Mouse (Mus musculus): Measurements from ENCODE around the gene Itgad.

Itgad gene

GRCm38 (mm10) chr7:128180126-128180525 is 25.9 kb downstream of the Itgad start:
- no peak for DNase-seq (ENCODE audit: low spot score in 2 of 2)

- DNase-seq (ENCODE audit: low spot score in 2 of 2): no peak
These were observed 26.4 kb downstream of the Itgad start for GRCm38 (mm10) chr7:128180546-128180945.

DNA sequence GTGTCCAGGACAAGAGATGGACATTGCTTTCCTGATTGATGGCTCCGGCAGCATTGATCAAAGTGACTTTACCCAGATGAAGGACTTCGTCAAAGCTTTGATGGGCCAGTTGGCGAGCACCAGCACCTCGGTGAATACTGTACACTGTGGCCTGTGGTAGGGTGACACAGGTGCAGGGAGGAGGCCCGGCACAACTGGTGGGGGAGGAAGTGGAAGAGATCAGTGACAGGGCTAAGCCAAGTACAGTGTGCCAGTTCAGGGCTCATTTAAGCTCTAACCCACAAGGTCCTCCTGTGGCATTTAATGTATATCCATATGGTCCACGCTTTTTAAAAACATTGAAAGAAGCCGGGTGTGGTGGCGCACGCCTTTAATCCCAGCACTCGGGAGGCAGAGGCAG is 27.5 kb downstream of the Itgad start:
- DNase-seq (ENCODE audit: low spot score in 2 of 2): no peak

DNA sequence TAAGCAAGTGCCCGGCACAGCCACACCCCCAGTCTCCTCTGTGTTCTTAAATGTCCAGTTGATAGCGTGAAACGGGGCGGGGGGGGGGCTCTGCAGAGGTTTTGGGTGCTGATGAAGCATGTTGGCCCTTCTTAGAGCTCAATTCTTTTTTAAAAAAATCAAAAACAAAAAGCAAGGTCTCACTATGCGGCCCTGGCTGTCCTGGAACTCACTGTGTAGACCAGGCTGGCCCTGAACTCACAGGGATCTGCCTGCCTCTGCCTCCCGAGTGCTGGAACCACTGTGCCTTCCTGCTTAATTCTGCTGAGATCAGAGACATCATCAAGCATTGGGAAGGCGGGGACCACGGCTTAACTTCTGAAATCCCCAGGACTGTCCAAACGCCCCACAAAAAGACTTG is 47.4 kb downstream of the Itgad start:
- DNase-seq (ENCODE audit: low spot score in 2 of 2): no peak

GRCm38 (mm10) chr7:128203071-128203470 is 48.9 kb downstream of the Itgad start:
- DNase-seq (ENCODE audit: low spot score in 2 of 2): no peak

- no peak for DNase-seq (ENCODE audit: low spot score in 2 of 2)
These were observed 50.0 kb downstream of the Itgad start for GRCm38 (mm10) chr7:128204179-128204578.

DNA sequence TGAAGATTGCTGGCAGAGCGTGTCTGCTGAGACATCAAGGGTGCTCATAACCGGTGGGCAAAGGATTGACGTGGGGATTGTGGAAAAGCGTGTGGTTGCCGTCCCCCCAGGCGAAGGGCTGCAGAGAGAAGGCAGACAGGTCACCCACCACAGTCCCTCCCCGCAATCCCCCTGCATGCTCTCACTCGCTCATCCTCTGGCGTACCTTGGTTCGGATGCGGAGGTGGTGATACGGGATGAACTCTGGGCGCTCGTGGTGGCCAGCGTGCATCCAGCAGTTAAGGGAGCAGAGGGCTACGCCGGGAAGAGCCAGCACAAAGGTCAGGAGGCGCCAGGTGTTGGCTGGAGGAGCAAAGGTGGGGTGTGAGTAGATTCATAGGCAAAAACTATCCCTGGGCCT is 51.5 kb downstream of the Itgad start:
- no peak for DNase-seq (ENCODE audit: low spot score in 2 of 2)

DNA sequence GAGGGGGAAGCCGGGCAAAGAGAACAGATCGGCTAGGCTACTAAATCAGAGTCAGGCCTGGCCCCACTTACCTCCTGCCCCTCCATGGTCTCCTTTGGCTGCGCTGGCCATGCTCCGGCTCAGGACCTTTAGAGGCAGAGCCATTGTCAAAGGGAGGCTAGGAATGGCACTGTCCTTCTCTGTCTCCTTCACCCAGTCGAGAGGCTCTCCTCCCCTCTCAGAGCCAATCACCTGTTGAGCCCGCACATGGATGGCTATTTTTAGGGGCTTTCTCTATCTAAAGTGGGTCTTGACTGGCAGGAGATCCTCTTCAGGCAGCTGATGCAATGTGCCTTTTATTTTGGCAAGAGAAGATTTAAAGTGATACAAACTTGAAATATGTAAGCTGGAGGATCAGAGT is 52.0 kb downstream of the Itgad start, which contains the start of gene Cox6a2:
Gene Cox6a2, minus strand, starts transcription at position 236 of the 400 bp plus-strand sequence.
- no peak for DNase-seq (ENCODE audit: low spot score in 2 of 2)

GRCm38 (mm10) chr7:128208187-128208586 is 54.0 kb downstream of the Itgad start:
- peak; percentile 39 to 69 for DNase-seq (ENCODE audit: low spot score in 2 of 2)

GRCm38 (mm10) chr7:128209826-128210225 is 55.6 kb downstream of the Itgad start:
- DNase-seq (ENCODE audit: low spot score in 2 of 2): no peak

DNA sequence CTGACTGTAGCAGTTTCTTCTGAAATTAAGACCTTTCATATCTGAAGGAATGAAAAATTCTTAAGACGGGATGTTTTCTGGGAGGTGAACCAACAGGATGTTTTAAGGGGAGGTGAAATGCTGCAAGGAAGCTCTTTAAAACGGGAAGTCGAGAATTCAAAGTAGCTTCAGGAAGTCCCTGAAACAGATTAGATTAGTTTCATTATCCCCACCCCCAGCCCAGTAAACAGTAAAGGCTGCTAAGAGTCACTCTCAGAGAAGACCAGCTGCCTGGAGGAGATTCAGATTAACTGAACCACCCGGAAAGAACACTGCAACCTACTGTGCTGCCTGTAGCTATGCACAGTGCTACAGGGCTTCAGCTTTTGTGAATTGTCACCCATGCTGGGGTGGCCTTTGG is 65.8 kb downstream of the Itgad start:
- no peak for DNase-seq (ENCODE audit: low spot score in 2 of 2)

DNA sequence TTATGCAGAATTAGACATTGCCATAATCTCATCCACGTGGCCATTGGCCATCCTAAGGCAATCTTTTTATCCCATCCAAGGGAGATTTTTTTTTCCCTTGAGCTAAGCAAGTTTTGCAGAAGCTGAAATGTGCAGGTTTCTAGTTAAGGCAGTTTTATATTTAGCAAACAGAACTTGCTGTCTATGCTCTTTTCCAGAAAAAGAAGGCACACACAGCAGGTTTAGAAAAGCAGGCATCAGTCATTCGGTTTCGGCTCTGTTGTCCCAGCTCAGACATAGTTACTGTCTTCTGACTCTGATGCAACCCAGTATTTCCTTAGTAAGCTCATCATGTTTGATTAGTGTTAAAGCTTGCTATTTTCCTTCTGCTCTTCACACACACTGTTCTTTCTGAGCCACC is 66.8 kb downstream of the Itgad start:
- peak in 1 of 2 experiments; percentile 31 for DNase-seq (ENCODE audit: low spot score in 2 of 2)

GRCm38 (mm10) chr7:128231741-128232140 is 77.6 kb downstream of the Itgad start:
- DNase-seq (ENCODE audit: low spot score in 2 of 2): no peak

DNA sequence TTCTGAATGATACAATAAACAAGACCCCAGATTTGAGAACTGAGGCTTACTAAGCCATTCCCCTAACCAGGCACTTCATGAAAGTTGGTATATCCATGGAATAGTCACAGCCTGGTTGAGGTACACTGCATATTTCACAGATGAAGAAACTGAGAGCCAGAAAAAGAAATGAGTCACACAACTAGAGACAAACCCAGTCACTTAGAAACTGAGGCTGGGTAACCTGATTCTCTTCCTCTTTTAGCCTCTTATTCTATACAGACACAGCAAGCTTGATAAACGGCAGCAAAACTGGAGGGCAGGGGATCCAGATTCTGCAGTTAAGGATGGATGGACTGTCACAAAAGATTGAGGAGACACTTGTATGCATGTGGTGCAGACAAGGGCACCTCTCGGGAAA is 80.6 kb downstream of the Itgad start:
- DNase-seq (ENCODE audit: low spot score in 2 of 2): no peak

DNA sequence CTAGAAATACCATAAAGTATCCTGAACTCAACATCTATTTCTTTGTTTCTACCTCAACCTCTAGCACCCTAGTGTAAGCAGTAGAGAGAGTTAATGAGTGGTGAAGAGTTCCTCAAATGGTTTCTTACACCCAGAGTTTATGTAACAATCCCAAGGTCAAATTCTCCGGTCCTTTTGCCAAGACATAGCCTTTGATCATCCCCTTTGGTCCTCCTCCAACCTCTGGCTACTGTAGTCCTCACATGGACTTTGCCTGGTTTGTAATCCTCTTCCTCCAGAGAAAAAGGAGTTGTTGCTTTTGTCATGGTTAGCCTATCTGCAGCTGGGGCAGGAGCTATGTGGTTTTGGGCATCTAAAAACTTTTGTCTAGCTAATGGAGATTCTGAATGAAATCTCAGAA is 81.3 kb downstream of the Itgad start:
- DNase-seq (ENCODE audit: low spot score in 2 of 2): no peak

GRCm38 (mm10) chr7:128236426-128236825 is 82.2 kb downstream of the Itgad start:
- DNase-seq (ENCODE audit: low spot score in 2 of 2): no peak

DNA sequence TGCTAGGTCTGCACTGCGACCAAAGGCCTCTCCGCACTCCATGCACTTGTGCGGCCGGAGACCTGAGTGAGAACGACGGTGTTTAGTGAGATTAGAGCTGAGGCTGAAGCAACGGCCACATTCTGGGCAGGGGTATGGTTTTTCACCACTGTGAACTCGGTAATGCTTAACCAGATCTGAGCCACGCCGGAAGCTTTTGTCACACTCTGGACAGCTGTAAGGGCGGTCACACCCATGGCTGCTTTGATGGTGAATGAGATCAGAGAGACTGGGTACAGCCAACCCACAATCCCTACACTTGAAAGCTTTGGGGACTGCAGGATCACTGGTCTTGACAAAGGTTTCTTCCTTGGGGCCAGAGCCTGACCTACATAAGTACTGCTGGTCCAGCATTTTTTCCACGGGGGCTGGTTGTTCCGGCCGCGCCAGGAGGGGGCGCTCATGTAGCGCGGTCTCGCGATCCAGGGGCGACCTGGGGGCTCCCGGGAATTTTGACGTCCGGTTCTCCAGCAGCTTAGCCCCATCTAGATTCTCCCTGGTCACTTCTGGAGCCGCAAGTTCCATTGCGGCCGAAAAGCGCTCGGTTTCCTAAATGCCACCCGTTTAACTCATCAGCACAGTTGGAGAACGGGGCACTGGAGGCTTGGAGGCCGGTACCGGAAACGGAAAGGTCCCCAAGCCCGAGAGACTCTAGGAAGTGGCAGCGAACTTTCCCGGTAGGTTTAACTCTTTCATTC is 82.8 kb downstream of the Itgad start, which contains the start of gene Armc5:
Gene Armc5, plus strand, starts transcription at position 487 of the 737 bp plus-strand sequence.
- peak; percentile 84 to 88 for DNase-seq (ENCODE audit: low spot score in 2 of 2)

DNA sequence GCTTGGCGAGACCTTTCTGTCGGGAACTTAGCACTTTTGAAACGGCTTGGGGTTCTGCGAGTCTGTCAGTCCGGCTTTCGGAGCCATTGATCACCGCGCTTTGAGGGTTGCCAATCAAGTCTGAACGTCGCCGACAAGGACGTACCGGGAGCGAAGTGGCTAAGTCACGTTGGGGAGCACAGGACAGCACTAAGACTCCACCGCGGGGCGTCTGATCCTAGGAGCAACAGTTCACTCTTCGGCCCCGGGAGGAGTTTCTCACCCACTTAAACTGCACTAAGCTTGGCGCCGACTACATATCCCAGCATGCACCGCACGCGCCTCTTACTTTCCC is 83.4 kb downstream of the Itgad start:
- no peak for DNase-seq (ENCODE audit: low spot score in 2 of 2)

DNA sequence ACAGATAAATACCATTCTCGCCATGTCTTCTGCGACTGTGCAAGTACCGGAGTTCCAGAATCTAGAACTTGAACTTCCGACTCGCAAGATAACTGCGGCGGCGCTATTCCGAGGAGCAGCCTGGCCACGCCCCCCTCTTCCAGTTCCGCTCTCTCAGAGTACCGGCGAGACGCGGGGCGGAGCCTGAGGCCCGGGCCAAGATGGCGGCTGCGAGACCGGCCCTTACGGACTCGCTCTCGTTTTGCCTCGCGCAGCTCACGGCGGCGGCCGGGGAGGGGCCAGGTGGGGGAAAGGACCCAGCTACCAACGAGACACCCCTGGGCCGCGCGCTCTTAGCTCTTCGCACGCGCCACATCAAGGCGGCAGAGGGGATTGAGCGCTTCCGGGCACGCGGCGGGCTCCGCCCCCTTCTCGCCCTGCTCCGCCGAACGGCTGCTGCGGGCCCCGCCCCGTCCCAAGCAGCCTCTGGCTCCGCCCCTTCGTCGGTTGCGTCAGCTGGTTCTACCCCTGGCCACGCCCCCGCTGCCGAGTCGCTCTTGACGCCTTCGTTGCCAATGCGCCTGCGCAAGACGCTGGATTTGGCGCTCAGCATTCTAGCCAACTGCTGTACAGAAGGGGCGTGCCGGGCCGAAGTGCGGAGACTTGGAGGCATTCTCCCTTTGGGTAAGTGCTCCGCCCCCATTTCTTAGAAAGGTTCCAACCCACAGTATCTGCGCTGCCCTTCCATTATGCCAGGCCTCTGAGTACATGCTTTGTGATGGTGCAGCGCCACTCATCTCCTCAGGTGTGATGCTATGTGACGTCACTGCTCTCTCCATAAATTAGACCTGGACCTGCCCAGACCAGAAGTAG is 84.0 kb downstream of the Itgad start, which contains the start of gene 9130023H24Rik:
Gene 9130023H24Rik, minus strand, starts transcription at position 105 of the 852 bp plus-strand sequence.
- peak; percentile 99 for DNase-seq (ENCODE audit: low spot score in 2 of 2)

DNA sequence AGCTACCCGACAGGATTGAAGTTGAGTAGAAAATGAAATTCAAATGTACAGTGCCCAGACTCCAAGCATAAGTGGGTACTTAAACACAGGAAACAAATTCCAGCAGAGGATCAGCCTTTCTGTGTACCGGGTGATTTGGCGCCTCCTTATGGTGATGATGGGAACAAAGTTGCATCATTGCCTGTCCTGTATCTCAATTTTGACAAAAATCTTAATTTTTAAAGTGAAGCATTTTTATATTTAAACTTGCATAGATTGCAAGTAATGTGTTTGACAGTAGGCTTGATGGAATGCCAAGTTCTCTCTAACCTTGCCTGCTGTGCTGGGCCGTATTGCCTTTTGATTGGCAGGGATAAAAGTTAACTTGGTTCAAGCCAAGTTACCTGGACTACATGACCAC is 84.8 kb downstream of the Itgad start:
- no peak for DNase-seq (ENCODE audit: low spot score in 2 of 2)

DNA sequence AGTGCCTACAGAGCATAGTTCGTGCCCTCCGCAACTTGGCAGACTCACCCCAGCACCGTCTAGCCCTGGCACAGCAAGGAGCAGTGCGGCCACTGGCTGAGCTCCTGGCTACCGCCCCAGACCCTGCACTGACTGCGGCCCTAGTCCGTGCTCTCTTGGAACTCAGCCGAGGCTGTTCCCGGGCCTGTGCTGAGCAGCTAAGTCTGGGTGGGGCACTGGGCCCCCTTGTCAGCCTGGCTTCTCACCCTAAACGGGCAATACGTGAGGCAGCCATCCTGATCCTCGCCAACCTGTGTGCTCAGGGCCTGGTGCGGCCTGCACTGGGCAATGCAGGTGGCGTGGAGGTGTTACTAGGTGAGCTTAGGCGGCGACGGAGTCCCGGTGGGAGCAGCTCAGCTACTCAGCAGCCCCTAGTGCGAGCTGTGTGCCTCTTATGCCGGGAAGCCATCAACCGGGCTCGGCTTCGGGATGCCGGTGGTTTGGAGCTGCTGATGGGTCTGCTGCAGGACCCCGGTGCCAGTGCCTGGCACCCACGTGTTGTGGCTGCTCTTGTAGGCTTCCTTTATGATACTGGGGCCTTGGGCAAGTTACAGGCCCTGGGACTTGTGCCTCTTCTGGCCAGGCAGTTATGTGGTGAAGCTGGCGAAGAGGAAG is 86.1 kb downstream of the Itgad start:
- no peak for DNase-seq (ENCODE audit: low spot score in 2 of 2)

GRCm38 (mm10) chr7:128242331-128242730 is 88.2 kb downstream of the Itgad start:
- DNase-seq (ENCODE audit: low spot score in 2 of 2): no peak

Data from frontal cortex, postnatal 36 days (tissue).